Mouse (Mus musculus): ENCODE measurements around the gene Smurf2.

DNA sequence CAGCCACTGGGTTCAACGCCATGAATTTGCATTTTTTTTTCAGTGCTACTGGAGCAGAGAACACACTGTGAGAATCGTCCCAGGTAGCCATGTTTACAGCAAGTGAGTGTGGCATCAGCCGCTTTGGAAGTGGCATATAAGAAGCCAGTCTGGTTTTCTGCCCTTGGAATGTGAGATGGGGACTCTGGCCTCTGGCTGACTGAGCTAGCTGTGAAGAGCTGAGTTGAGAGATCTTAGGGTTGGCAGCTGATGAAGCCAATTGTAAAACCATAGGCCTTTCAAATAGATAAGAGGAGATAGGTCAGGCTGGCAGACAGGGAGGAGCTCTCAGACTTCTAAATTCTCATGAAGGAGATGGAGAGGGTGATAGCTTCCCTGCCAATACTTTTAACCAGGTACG is 6.2 kb upstream of the Smurf2 start:
- no peak for TF ChIP-seq POLR2A (IDR thresholded peaks at IDR 0.05; ENCODE audit: control insufficient read depth, low read depth, low read length)
- no peak for TF ChIP-seq CTCF (IDR thresholded peaks at IDR 0.05; ENCODE audit: control insufficient read depth, insufficient read depth, insufficient replicate concordance, low read depth, low read length)

All from testis, adult 2 months (tissue).